Mouse (Mus musculus) testis, adult 2 months (tissue): Measurements from ENCODE around the gene Tmem253. TPM values are rescaled to one million over a fixed set of nuclear protein-coding genes. Genes with fewer than 3 reads are reported as not detected.

Experiments used
- H3K27ac ChIP-seq: fragments of 200-500 bp; 2 replicates; pipeline ENCODE4 v1.5.1; 2012; ENCODE audit warnings: low read depth, low read length; ENCODE audit not compliant: control insufficient read depth, insufficient read depth
- H3K27me3 ChIP-seq: fragments of 200-500 bp; 2 replicates; pipeline ENCODE4 v1.6.1; 2012; ENCODE audit warnings: mild to moderate bottlenecking, low read length, moderate library complexity; ENCODE audit not compliant: control insufficient read depth, insufficient read depth
- H3K36me3 ChIP-seq: fragments of 200-500 bp; 2 replicates; pipeline ENCODE4 v1.6.1; 2012; ENCODE audit warnings: mild to moderate bottlenecking, low read length; ENCODE audit not compliant: control insufficient read depth, insufficient read depth
- H3K4me1 ChIP-seq: fragments of 200-500 bp; 2 replicates; pipeline ENCODE4 v1.6.1; 2012; ENCODE audit warnings: low read length; ENCODE audit not compliant: control insufficient read depth, insufficient read depth
- H3K4me3 ChIP-seq: fragments of 200-500 bp; 2 replicates; pipeline ENCODE4 v1.5.1; 2012; ENCODE audit warnings: low read depth, mild to moderate bottlenecking, low read length, moderate library complexity, mixed read lengths; ENCODE audit not compliant: control insufficient read depth
- CTCF ChIP-seq: fragments of 200-500 bp; IDR thresholded peaks from 2 replicates; pipeline ENCODE4 v1.5.1; 2012; ENCODE audit warnings: low read depth, mild to moderate bottlenecking, inconsistent platforms, low read length, moderate library complexity; ENCODE audit not compliant: control insufficient read depth, insufficient read depth, insufficient replicate concordance
- POLR2A ChIP-seq: fragments of 200-500 bp; IDR thresholded peaks from 2 replicates; pipeline ENCODE4 v1.6.1; 2012; ENCODE audit warnings: low read depth, mild to moderate bottlenecking, inconsistent platforms, low read length, moderate library complexity; ENCODE audit not compliant: control insufficient read depth
- polyA plus RNA-seq: library from polyadenylated mRNA; depleted of rRNA; stranded (reverse); fragments of >200 nt; gene quantifications from 2 replicates; pipeline ENCODE4 v1.2.3, GENCODE M21; 2012

Tmem253 gene
- polyA plus RNA-seq, 1 experiment, result 2.0 TPM

GRCm38 (mm10) chr14:52009361-52009760 lies 6.1 kb upstream of the Tmem253 start:
- H3K4me3 ChIP-seq, result peak overlapping the region; percentile 68
- peaks cover 39% of the 10 kb centered on the region for H3K4me1 ChIP-seq
- peak overlapping the region; percentile 19; the same call in 1 of the 2 replicates for H3K27ac ChIP-seq
- TF ChIP-seq POLR2A, result 0 out of 2 replicates have a peak, but pooled peaks have one; percentile 26
- TF ChIP-seq CTCF, result no peak
- no peaks in the 10 kb centered on the region for H3K27me3 ChIP-seq
- no peaks in the 10 kb centered on the region for H3K36me3 ChIP-seq

GRCm38 (mm10) chr14:52009841-52010240 lies 5.6 kb upstream of the Tmem253 start:
- no peaks in the 10 kb centered on the region for H3K36me3 ChIP-seq
- no peak overlapping the region for H3K4me3 ChIP-seq
- no peaks in the 10 kb centered on the region for H3K27me3 ChIP-seq
- peaks cover 36% of the 10 kb centered on the region for H3K4me1 ChIP-seq
- TF ChIP-seq POLR2A, result no peak
- H3K27ac ChIP-seq, result no peak overlapping the region

GRCm38 (mm10) chr14:52010446-52011111 lies 4.9 kb upstream of the Tmem253 start:
- Histone ChIP-seq H3K4me1 (peaks cover 31% of the 10 kb centered on the region), H3K36me3 (no peaks in the 10 kb centered on the region), H3K4me3 (no peak overlapping the region), H3K27ac (no peak overlapping the region), H3K27me3 (no peaks in the 10 kb centered on the region)
- no peak for TF ChIP-seq POLR2A
- TF ChIP-seq CTCF, result no peak

GRCm38 (mm10) chr14:52011683-52012082 lies 3.8 kb upstream of the Tmem253 start:
- no peak overlapping the region for H3K4me3 ChIP-seq
- peaks cover 24% of the 10 kb centered on the region for H3K4me1 ChIP-seq
- no peak overlapping the region for H3K27ac ChIP-seq
- no peaks in the 10 kb centered on the region for H3K36me3 ChIP-seq
- TF ChIP-seq POLR2A (no peak), CTCF (no peak)
- H3K27me3 ChIP-seq, result no peaks in the 10 kb centered on the region

- Histone ChIP-seq H3K4me3 (no peak overlapping the region), H3K36me3 (no peaks in the 10 kb centered on the region), H3K27me3 (no peaks in the 10 kb centered on the region), H3K27ac (no peak overlapping the region), H3K4me1 (peaks cover 24% of the 10 kb centered on the region)
- no peak for TF ChIP-seq POLR2A
- TF ChIP-seq CTCF, result no peak
These were observed 3.4 kb upstream of the Tmem253 start for GRCm38 (mm10) chr14:52012085-52012484.

GRCm38 (mm10) chr14:52012553-52012952 lies 2.9 kb upstream of the Tmem253 start:
- H3K27me3 ChIP-seq, result no peaks in the 10 kb centered on the region
- H3K27ac ChIP-seq, result no peak overlapping the region
- H3K4me3 ChIP-seq, result no peak overlapping the region
- no peaks in the 10 kb centered on the region for H3K36me3 ChIP-seq
- peaks cover 22% of the 10 kb centered on the region for H3K4me1 ChIP-seq
- TF ChIP-seq CTCF (no peak), POLR2A (no peak)

GRCm38 (mm10) chr14:52013021-52013610 lies 2.3 kb upstream of the Tmem253 start:
- TF ChIP-seq CTCF (no peak), POLR2A (no peak)
- H3K27me3 ChIP-seq, result no peaks in the 10 kb centered on the region
- H3K4me1 ChIP-seq, result peaks cover 20% of the 10 kb centered on the region
- H3K27ac ChIP-seq, result no peak overlapping the region
- H3K36me3 ChIP-seq, result no peaks in the 10 kb centered on the region
- no peak overlapping the region; the same call in 1 of the 2 replicates for H3K4me3 ChIP-seq
